Mouse (Mus musculus) midbrain, embryonic 15.5 days (tissue): ENCODE results near the gene Saysd1. TPM values are rescaled to one million over a fixed set of nuclear protein-coding genes. Genes with fewer than 3 reads are reported as not detected.

Source experiments
- ATAC-seq: fragments of 200-750 bp; cut with Nextera tagmentation; replicated peaks from 2 replicates; pipeline ENCODE4 v1.8.0; 2017; ENCODE audit warnings: moderate TSS enrichment
- H3K27ac ChIP-seq: fragments of 300-500 bp; sonication (generic); 2 replicates; pipeline ENCODE4 v1.5.1; 2015; ENCODE audit warnings: mild to moderate bottlenecking, inconsistent platforms
- H3K27me3 ChIP-seq: fragments of 300-500 bp; sonication (generic); replicated peaks from 2 replicates; pipeline ENCODE4 v1.6.1; 2015; ENCODE audit warnings: inconsistent platforms
- H3K36me3 ChIP-seq: fragments of 300-500 bp; sonication (generic); replicated peaks from 2 replicates; pipeline ENCODE4 v1.6.1; 2015; ENCODE audit warnings: inconsistent platforms
- H3K4me1 ChIP-seq: fragments of 300-500 bp; sonication (generic); 2 replicates; pipeline ENCODE4 v1.6.1; 2015; ENCODE audit warnings: inconsistent platforms
- H3K4me2 ChIP-seq: fragments of 300-500 bp; sonication (generic); 2 replicates; pipeline ENCODE4 v1.6.1; 2015; ENCODE audit warnings: inconsistent platforms, mild to moderate bottlenecking, moderate library complexity
- H3K4me3 ChIP-seq: fragments of 300-500 bp; sonication (generic); 2 replicates; pipeline ENCODE4 v1.5.1; 2015; ENCODE audit warnings: mild to moderate bottlenecking, inconsistent platforms
- H3K9ac ChIP-seq: fragments of 300-500 bp; sonication (generic); 2 replicates; pipeline ENCODE4 v1.6.1; 2015; ENCODE audit warnings: mild to moderate bottlenecking, inconsistent platforms
- H3K9me3 ChIP-seq: fragments of 300-500 bp; sonication (generic); 2 replicates; pipeline ENCODE4 v1.6.1; 2016; ENCODE audit warnings: inconsistent platforms
- WGBS: fragments of 180-500 bp; shearing (Covaris S2); methylation state at CpG from one replicate; pipeline ENCODE4 v1.1.7; 2015; ENCODE audit warnings: mixed read lengths; 5-methylcytosine and 5-hydroxymethylcytosine counted together
- polyA plus RNA-seq: library from polyadenylated mRNA; unstranded; fragments of >200 nt; fragmentation: Nextera tagmentation; extraction: Ambion mirVana; gene quantifications from 2 replicates; pipeline ENCODE4 v1.2.1, GENCODE M21; 2015

Saysd1 gene
- polyA plus RNA-seq, 1 experiment from 2014 or later, result 12.6 TPM

GRCm38 (mm10) chr14:20093493-20093892 is 44.8 kb downstream of the Saysd1 start:
- Histone ChIP-seq H3K4me2 (no peak overlapping the region), H3K36me3 (no peaks in the 10 kb centered on the region), H3K9ac (no peak overlapping the region), H3K27me3 (no peaks in the 10 kb centered on the region), H3K27ac (no peak overlapping the region), H3K4me1 (no peaks in the 10 kb centered on the region), H3K4me3 (no peak overlapping the region), H3K9me3 (no peaks in the 10 kb centered on the region)
- no peak for ATAC-seq
- WGBS, result 23% methylated on average over 7 of the region's 7 CpGs

GRCm38 (mm10) chr14:20084335-20084734 is 54.0 kb downstream of the Saysd1 start:
- no peaks in the 10 kb centered on the region for H3K9me3 ChIP-seq
- H3K4me1 ChIP-seq, result peaks cover 20% of the 10 kb centered on the region

GRCm38 (mm10) chr14:20082536-20083325 is 55.6 kb downstream of the Saysd1 start:
- peak overlapping the region; percentile 97 for H3K27ac ChIP-seq
- peak; percentile 98 for ATAC-seq
- peak overlapping the region; percentile 59 for H3K4me2 ChIP-seq
- H3K4me3 ChIP-seq, result peak overlapping the region; percentile 61
- 2% methylated on average over 51 of the region's 56 CpGs for WGBS
- H3K27me3 ChIP-seq, result no peaks in the 10 kb centered on the region
- H3K36me3 ChIP-seq, result no peaks in the 10 kb centered on the region
- no peaks in the 10 kb centered on the region for H3K9me3 ChIP-seq
- peaks cover 20% of the 10 kb centered on the region for H3K4me1 ChIP-seq
- H3K9ac ChIP-seq, result peak overlapping the region; percentile 63

More at GRCm38 (mm10) chr14:20084335-20084734, 54.0 kb downstream of the Saysd1 start:
- Histone ChIP-seq H3K4me2 (no peak overlapping the region), H3K9ac (no peak overlapping the region), H3K27ac (no peak overlapping the region), H3K4me3 (no peak overlapping the region), H3K36me3 (no peaks in the 10 kb centered on the region), H3K27me3 (no peaks in the 10 kb centered on the region)
- no peak for ATAC-seq

- Histone ChIP-seq H3K36me3 (no peaks in the 10 kb centered on the region), H3K4me2 (peak overlapping the region; percentile 59), H3K4me1 (peaks cover 20% of the 10 kb centered on the region), H3K27me3 (no peaks in the 10 kb centered on the region), H3K9me3 (no peaks in the 10 kb centered on the region), H3K4me3 (peak overlapping the region; percentile 61), H3K9ac (peak overlapping the region; percentile 63), H3K27ac (peak overlapping the region; percentile 97)
- no peak; the same call in 1 of the 2 replicates for ATAC-seq
- 57% methylated on average over 5 of the region's 5 CpGs for WGBS
Measured at GRCm38 (mm10) chr14:20081937-20082533, 56.3 kb downstream of the Saysd1 start.

GRCm38 (mm10) chr14:20081084-20081483 is 57.2 kb downstream of the Saysd1 start:
- peaks cover 20% of the 10 kb centered on the region for H3K4me1 ChIP-seq
- H3K4me2 ChIP-seq, result no peak overlapping the region

GRCm38 (mm10) chr14:20077181-20077580 is 61.2 kb downstream of the Saysd1 start:
- no peak overlapping the region for H3K4me2 ChIP-seq
- H3K9me3 ChIP-seq, result no peaks in the 10 kb centered on the region
- H3K4me1 ChIP-seq, result peaks cover 15% of the 10 kb centered on the region
- H3K4me3 ChIP-seq, result no peak overlapping the region
- no peak overlapping the region for H3K9ac ChIP-seq
- no peaks in the 10 kb centered on the region for H3K36me3 ChIP-seq
- 83% methylated on average over 6 of the region's 6 CpGs for WGBS
- H3K27ac ChIP-seq, result no peak overlapping the region
- H3K27me3 ChIP-seq, result no peaks in the 10 kb centered on the region
- ATAC-seq, result no peak

More at GRCm38 (mm10) chr14:20081084-20081483, 57.2 kb downstream of the Saysd1 start:
- no peaks in the 10 kb centered on the region for H3K36me3 ChIP-seq
- no peak overlapping the region for H3K4me3 ChIP-seq
- no peak overlapping the region for H3K9ac ChIP-seq
- no peak overlapping the region for H3K27ac ChIP-seq
- no peak for ATAC-seq
- WGBS, result 97% methylated on average over 1 of the region's 1 CpGs
- no peaks in the 10 kb centered on the region for H3K27me3 ChIP-seq
- H3K9me3 ChIP-seq, result no peaks in the 10 kb centered on the region

- WGBS, result 95% methylated on average over 7 of the region's 7 CpGs
- Histone ChIP-seq H3K4me3 (no peak overlapping the region), H3K36me3 (no peaks in the 10 kb centered on the region), H3K9ac (no peak overlapping the region), H3K9me3 (no peaks in the 10 kb centered on the region), H3K4me2 (no peak overlapping the region), H3K27me3 (no peaks in the 10 kb centered on the region), H3K4me1 (no peaks in the 10 kb centered on the region; the same call in 1 of the 2 replicates), H3K27ac (no peak overlapping the region)
- no peak for ATAC-seq
Measured at GRCm38 (mm10) chr14:20075544-20075943, 62.8 kb downstream of the Saysd1 start.

GRCm38 (mm10) chr14:20074759-20075158 is 63.6 kb downstream of the Saysd1 start:
- Histone ChIP-seq H3K4me1 (no peaks in the 10 kb centered on the region), H3K4me2 (no peak overlapping the region), H3K4me3 (no peak overlapping the region), H3K36me3 (no peaks in the 10 kb centered on the region), H3K27ac (no peak overlapping the region), H3K9me3 (no peaks in the 10 kb centered on the region), H3K27me3 (no peaks in the 10 kb centered on the region), H3K9ac (no peak overlapping the region)
- WGBS, result 76% methylated on average over 1 of the region's 1 CpGs
- no peak for ATAC-seq

- Histone ChIP-seq H3K27ac (no peak overlapping the region), H3K4me3 (no peak overlapping the region), H3K36me3 (no peaks in the 10 kb centered on the region), H3K9me3 (no peaks in the 10 kb centered on the region), H3K27me3 (no peaks in the 10 kb centered on the region), H3K9ac (no peak overlapping the region), H3K4me2 (no peak overlapping the region), H3K4me1 (peaks cover 3% of the 10 kb centered on the region; the same call in 1 of the 2 replicates)
- ATAC-seq, result peak; percentile 63; the same call in 1 of the 2 replicates
Measured at GRCm38 (mm10) chr14:20070629-20071028, 67.7 kb downstream of the Saysd1 start.

- Histone ChIP-seq H3K27me3 (no peaks in the 10 kb centered on the region), H3K4me3 (no peak overlapping the region), H3K36me3 (no peaks in the 10 kb centered on the region), H3K9ac (no peak overlapping the region), H3K4me1 (peaks cover 3% of the 10 kb centered on the region; the same call in 1 of the 2 replicates), H3K9me3 (no peaks in the 10 kb centered on the region), H3K4me2 (no peak overlapping the region), H3K27ac (no peak overlapping the region)
- WGBS, result 99% methylated on average over 2 of the region's 2 CpGs
- no peak for ATAC-seq
Measured at GRCm38 (mm10) chr14:20068365-20068764, 70.0 kb downstream of the Saysd1 start.

- peak; percentile 77 for ATAC-seq
- Histone ChIP-seq H3K36me3 (no peaks in the 10 kb centered on the region), H3K27me3 (no peaks in the 10 kb centered on the region), H3K9me3 (no peaks in the 10 kb centered on the region), H3K4me3 (no peak overlapping the region), H3K4me1 (peaks cover 3% of the 10 kb centered on the region; the same call in 1 of the 2 replicates), H3K27ac (no peak overlapping the region), H3K4me2 (no peak overlapping the region), H3K9ac (peak overlapping the region; percentile 23)
- WGBS, result 41% methylated on average over 18 of the region's 18 CpGs
Measured at GRCm38 (mm10) chr14:20067293-20068074, 70.8 kb downstream of the Saysd1 start.

GRCm38 (mm10) chr14:20064771-20065170 is 73.6 kb downstream of the Saysd1 start:
- H3K9me3 ChIP-seq, result no peaks in the 10 kb centered on the region
- peaks cover 3% of the 10 kb centered on the region; the same call in 1 of the 2 replicates for H3K4me1 ChIP-seq
- no peaks in the 10 kb centered on the region for H3K27me3 ChIP-seq
- H3K4me2 ChIP-seq, result no peak overlapping the region
- no peaks in the 10 kb centered on the region for H3K36me3 ChIP-seq
- no peak overlapping the region for H3K27ac ChIP-seq
- no peak overlapping the region for H3K4me3 ChIP-seq
- ATAC-seq, result no peak
- H3K9ac ChIP-seq, result no peak overlapping the region
